Mouse (Mus musculus): ENCODE data around the gene Ddah2.

DNA sequence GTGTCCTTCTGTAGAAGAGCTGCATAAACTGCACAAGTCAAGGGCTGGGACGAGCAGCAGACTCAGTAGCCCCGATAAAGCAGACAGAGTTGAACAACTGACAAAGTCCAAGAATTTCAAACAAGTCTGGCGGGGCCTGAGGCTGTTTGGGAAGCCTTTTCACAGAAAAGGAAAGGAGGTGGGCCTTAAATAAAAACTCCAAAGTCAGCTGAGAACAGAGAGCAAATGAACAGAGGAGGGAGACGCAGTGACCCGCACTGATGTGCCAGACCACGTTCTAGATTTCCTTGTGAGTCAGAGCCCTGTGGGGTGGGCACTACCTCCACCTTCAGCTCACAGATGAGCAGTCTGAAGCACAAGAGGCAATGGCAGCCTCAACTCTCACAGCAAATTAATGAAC is 23.9 kb upstream of the Ddah2 start:
- TF ChIP-seq CHD2 (IDR thresholded peaks at IDR 0.05; ENCODE audit: low read length) = no peak
- no peak for TF ChIP-seq POLR2A (IDR thresholded peaks at IDR 0.05; ENCODE audit: control insufficient read depth in 1 of 2, insufficient read depth in 1 of 2, low read depth in 1 of 2, low read length in 2 of 2, poor library complexity in 1 of 2)
- TF ChIP-seq CTCF (IDR thresholded peaks at IDR 0.05 in 2 of 3, conservative IDR thresholded peaks at IDR 0.05 in 1 of 3; ENCODE audit: control insufficient read depth in 1 of 3, insufficient read depth in 1 of 3, low read depth in 2 of 3, low read length in 3 of 3, poor library complexity in 1 of 3, severe bottlenecking in 1 of 3) = no peak

All from MEL (cell line).